Mouse (Mus musculus): Measurements from ENCODE around the gene Mroh3. TPM values are rescaled to one million over a fixed set of nuclear protein-coding genes. Genes with fewer than 3 reads are reported as not detected.

Gene Mroh3
- total and polyA plus RNA-seq, 3 experiments: not detected

DNA sequence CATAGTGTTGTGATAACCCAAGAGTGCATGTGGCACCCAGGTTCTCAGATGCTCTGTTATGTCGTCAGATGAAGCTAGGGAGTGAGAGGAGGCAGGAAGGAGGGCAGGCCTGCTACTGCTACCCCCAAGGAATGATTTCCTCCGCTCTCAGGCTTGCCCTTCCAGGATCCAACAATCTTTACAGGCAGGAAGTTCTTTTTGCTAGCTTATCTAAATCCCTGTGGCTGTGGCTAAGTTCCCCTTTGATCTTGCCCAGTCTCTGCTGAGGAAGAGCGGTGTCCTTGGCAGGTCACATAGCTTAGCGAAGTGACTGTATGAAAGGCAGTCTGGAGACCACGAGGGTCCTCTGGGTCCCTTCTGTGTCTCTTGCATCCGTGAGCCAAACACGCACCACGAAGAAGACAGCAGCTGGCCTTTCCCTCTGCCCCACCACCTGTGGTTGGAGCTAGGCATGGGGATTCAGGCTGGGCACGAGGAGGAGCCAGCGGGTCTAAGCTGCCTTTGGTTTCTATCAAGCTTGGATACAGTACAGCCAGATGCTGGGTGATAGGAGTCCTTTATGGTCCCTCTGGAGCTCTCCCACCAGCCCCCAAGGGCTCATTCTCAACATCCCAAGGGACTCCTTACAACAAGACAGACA, 74.3 kb downstream of the Mroh3 start (continued):
- TF ChIP-seq ZMIZ1 (IDR thresholded peaks at IDR 0.05; ENCODE audit: low read depth, low read length) (no peak), MXI1 (IDR thresholded peaks at IDR 0.05; ENCODE audit: low read depth, low read length) (no peak), GATA1 (IDR thresholded peaks at IDR 0.05; ENCODE audit: low read depth, low read length) (peak; percentile 51), TCF12 (IDR thresholded peaks at IDR 0.05; ENCODE audit: low read depth, low read length) (no peak), EP300 (IDR thresholded peaks at IDR 0.05; ENCODE audit: low read depth in 1 of 2, low read length in 2 of 2) (no peak)

DNA sequence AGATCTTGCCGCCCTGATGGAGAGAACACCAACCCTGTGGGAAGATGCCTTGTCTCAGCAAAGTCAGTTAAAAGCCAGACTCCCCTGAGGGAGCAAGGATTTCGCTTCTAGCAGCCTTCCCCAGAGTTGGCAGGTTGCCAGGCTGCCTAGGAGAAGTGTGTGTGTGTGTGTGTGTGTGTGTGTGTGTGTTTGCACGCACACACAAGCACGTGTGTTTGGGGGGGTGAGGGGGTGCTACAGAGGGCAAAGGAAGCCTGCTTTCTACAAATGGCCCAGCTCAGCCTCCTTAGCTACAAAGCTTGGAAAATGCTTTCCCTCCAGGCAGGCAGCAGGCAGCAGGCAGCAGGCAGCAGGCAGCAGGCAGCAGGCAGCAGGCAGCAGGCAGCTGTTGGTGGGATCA, 75.1 kb downstream of the Mroh3 start:
- Histone ChIP-seq H3K79me2 (ENCODE audit: control insufficient read depth, insufficient read depth, low read length, poor library complexity) (peaks cover 9% of the 10 kb centered on the region; the same call in 1 of the 2 replicates), H3K27ac (ENCODE audit: control insufficient read depth, low read depth, low read length) (no peak overlapping the region), H3K4me3 (ENCODE audit: control insufficient read depth in 1 of 2, insufficient read depth in 1 of 2, low read depth in 2 of 2, low read length in 2 of 2) (no peak overlapping the region), H3K9ac (ENCODE audit: control insufficient read depth, low read depth, low read length, poor library complexity, severe bottlenecking) (no peak overlapping the region), H3K4me1 (ENCODE audit: control insufficient read depth in 1 of 2, insufficient read depth in 2 of 2, low read length in 2 of 2) (peaks cover 30 to 54% of the 10 kb centered on the region in 2 experiments), H3K36me3 (ENCODE audit: control insufficient read depth in 1 of 2, insufficient read depth in 2 of 2, low read length in 2 of 2) (peaks cover 0 to 37% of the 10 kb centered on the region in 2 experiments; a peak in 3 of 4 replicates), H3K9me3 (replicated peaks; ENCODE audit: insufficient read depth, low read length) (no peaks in the 10 kb centered on the region), H3K27me3 (ENCODE audit: control insufficient read depth in 1 of 2, insufficient read depth in 2 of 2, low read length in 2 of 2) (no peaks in the 10 kb centered on the region)
- TF ChIP-seq ETS1 (IDR thresholded peaks at IDR 0.05; ENCODE audit: low read depth, low read length): 0 out of 2 replicates have a peak, but pooled peaks have one; percentile 23
- no peak for TF ChIP-seq TCF12 (IDR thresholded peaks at IDR 0.05; ENCODE audit: low read depth, low read length)
- TF ChIP-seq UBTF (IDR thresholded peaks at IDR 0.05; ENCODE audit: borderline replicate concordance, insufficient read depth, low read depth, low read length): no peak
- no peak for TF ChIP-seq RAD21 (IDR thresholded peaks at IDR 0.05; ENCODE audit: low read depth, low read length)
- no peak; the same call in 1 of the 2 replicates for TF ChIP-seq MYC (IDR thresholded peaks at IDR 0.05; ENCODE audit: low read depth, low read length)
- TF ChIP-seq MXI1 (IDR thresholded peaks at IDR 0.05; ENCODE audit: low read depth, low read length): 0 out of 2 replicates have a peak, but pooled peaks have one; percentile 39
- TF ChIP-seq CTCF (IDR thresholded peaks at IDR 0.05 in 2 of 3, conservative IDR thresholded peaks at IDR 0.05 in 1 of 3; ENCODE audit: control insufficient read depth in 1 of 3, insufficient read depth in 1 of 3, low read depth in 2 of 3, low read length in 3 of 3, poor library complexity in 1 of 3, severe bottlenecking in 1 of 3): no peak
- no peak for TF ChIP-seq ZNF384 (IDR thresholded peaks at IDR 0.05; ENCODE audit: low read depth, low read length)
- TF ChIP-seq CHD2 (IDR thresholded peaks at IDR 0.05; ENCODE audit: low read length): no peak
- no peak for TF ChIP-seq E2F4 (IDR thresholded peaks at IDR 0.05; ENCODE audit: borderline replicate concordance, low read depth, low read length)
- no peak for TF ChIP-seq GATA1 (IDR thresholded peaks at IDR 0.05; ENCODE audit: low read depth, low read length)
- TF ChIP-seq HCFC1 (IDR thresholded peaks at IDR 0.05; ENCODE audit: low read depth, low read length): no peak
- no peak for TF ChIP-seq POLR2AphosphoS5 (IDR thresholded peaks at IDR 0.05; ENCODE audit: borderline replicate concordance, low read depth, low read length)
- TF ChIP-seq USF2 (IDR thresholded peaks at IDR 0.05; ENCODE audit: borderline replicate concordance in 1 of 2, insufficient read depth in 1 of 2, low read depth in 1 of 2, low read length in 2 of 2): no peak
- no peak for TF ChIP-seq TAL1 (IDR thresholded peaks at IDR 0.05; ENCODE audit: low read length)
- no peak for TF ChIP-seq USF1 (IDR thresholded peaks at IDR 0.05; ENCODE audit: low read depth, low read length)
- peak; percentile 43; the same call in 1 of the 2 replicates for TF ChIP-seq SIN3A (IDR thresholded peaks at IDR 0.05; ENCODE audit: low read length)
- TF ChIP-seq ZMIZ1 (IDR thresholded peaks at IDR 0.05; ENCODE audit: low read depth, low read length): no peak
- TF ChIP-seq EP300 (IDR thresholded peaks at IDR 0.05; ENCODE audit: low read depth in 1 of 2, low read length in 2 of 2): 0 out of 4 replicates have a peak, but pooled peaks of 1 of the 2 experiments have one; percentile 11
- 0 out of 2 replicates have a peak, but pooled peaks have one; percentile 20 for TF ChIP-seq MAZ (IDR thresholded peaks at IDR 0.05; ENCODE audit: low read depth, low read length)
- TF ChIP-seq BHLHE40 (IDR thresholded peaks at IDR 0.05; ENCODE audit: borderline replicate concordance, low read depth, low read length): peak; percentile 72; the same call in 1 of the 2 replicates
- no peak for TF ChIP-seq ZC3H11A (IDR thresholded peaks at IDR 0.05; ENCODE audit: low read depth, low read length)
- no peak for TF ChIP-seq GABPA (IDR thresholded peaks at IDR 0.05; ENCODE audit: low read depth, low read length)
- TF ChIP-seq MAX (IDR thresholded peaks at IDR 0.05; ENCODE audit: low read length): no peak
- TF ChIP-seq NRF1 (IDR thresholded peaks at IDR 0.05; ENCODE audit: insufficient read depth, low read depth, low read length, poor library complexity, severe bottlenecking): no peak
- no peak for TF ChIP-seq JUND (IDR thresholded peaks at IDR 0.05; ENCODE audit: low read depth, low read length)
- peak; percentile 73 for DNase-seq (ENCODE audit: low read depth, low spot score)
